Mouse (Mus musculus): ENCODE measurements around the gene Eri3. TPM values are rescaled to one million over a fixed set of nuclear protein-coding genes. Genes with fewer than 3 reads are reported as not detected.

Eri3 gene
- polyA plus RNA-seq, 1 experiment from 2014 or later = 146 TPM

GRCm38 (mm10) chr4:117622270-117622669 is 72.1 kb downstream of the Eri3 start:
- WGBS = 90% methylated on average over 5 of the region's 5 CpGs
- Histone ChIP-seq H3K9me3 (ENCODE audit: control insufficient read depth, low read length) (no peaks in the 10 kb centered on the region), H3K9ac (ENCODE audit: low read length) (no peak overlapping the region), H3K27ac (ENCODE audit: low read depth, low read length) (no peak overlapping the region), H3K4me3 (ENCODE audit: low read depth, low read length) (no peak overlapping the region), H3K4me2 (ENCODE audit: low read depth, low read length, severe bottlenecking) (no peak overlapping the region), H3K4me1 (replicated peaks; ENCODE audit: control insufficient read depth, insufficient read depth, low read length) (no peaks in the 10 kb centered on the region), H3K36me3 (ENCODE audit: control insufficient read depth, insufficient read depth, low read length) (no peaks in the 10 kb centered on the region), H3K27me3 (ENCODE audit: control insufficient read depth, insufficient read depth, low read length) (no peaks in the 10 kb centered on the region)
- DNase-seq (ENCODE audit: low spot score) = no peak
- ATAC-seq (replicated peaks; ENCODE audit: low FRiP score) = no peak

GRCm38 (mm10) chr4:117623025-117623424 is 72.9 kb downstream of the Eri3 start:
- ATAC-seq (replicated peaks; ENCODE audit: low FRiP score) (no peak), DNase-seq (ENCODE audit: low spot score) (no peak)
- Histone ChIP-seq H3K4me2 (ENCODE audit: low read depth, low read length, severe bottlenecking) (no peak overlapping the region), H3K36me3 (ENCODE audit: control insufficient read depth, insufficient read depth, low read length) (no peaks in the 10 kb centered on the region), H3K4me1 (replicated peaks; ENCODE audit: control insufficient read depth, insufficient read depth, low read length) (no peaks in the 10 kb centered on the region), H3K27ac (ENCODE audit: low read depth, low read length) (no peak overlapping the region), H3K4me3 (ENCODE audit: low read depth, low read length) (no peak overlapping the region), H3K9ac (ENCODE audit: low read length) (no peak overlapping the region), H3K27me3 (ENCODE audit: control insufficient read depth, insufficient read depth, low read length) (no peaks in the 10 kb centered on the region), H3K9me3 (ENCODE audit: control insufficient read depth, low read length) (no peaks in the 10 kb centered on the region)
- WGBS = 83% methylated on average over 2 of the region's 2 CpGs

- H3K36me3 ChIP-seq (ENCODE audit: control insufficient read depth, insufficient read depth, low read length) = no peaks in the 10 kb centered on the region
- no peak for DNase-seq (ENCODE audit: low spot score)
These were observed 74.5 kb downstream of the Eri3 start for GRCm38 (mm10) chr4:117624660-117625059.

GRCm38 (mm10) chr4:117628464-117628863 is 78.3 kb downstream of the Eri3 start:
- no peaks in the 10 kb centered on the region for H3K36me3 ChIP-seq (ENCODE audit: control insufficient read depth, insufficient read depth, low read length)
- no peaks in the 10 kb centered on the region for H3K27me3 ChIP-seq (ENCODE audit: control insufficient read depth, insufficient read depth, low read length)
- peaks cover 6% of the 10 kb centered on the region; the same call in 1 of the 2 replicates for H3K4me1 ChIP-seq (replicated peaks; ENCODE audit: control insufficient read depth, insufficient read depth, low read length)
- H3K27ac ChIP-seq (ENCODE audit: low read depth, low read length) = no peak overlapping the region
- 64% methylated on average over 1 of the region's 1 CpGs for WGBS
- no peaks in the 10 kb centered on the region for H3K9me3 ChIP-seq (ENCODE audit: control insufficient read depth, low read length)
- DNase-seq (ENCODE audit: low spot score) (no peak), ATAC-seq (replicated peaks; ENCODE audit: low FRiP score) (no peak)
- no peak overlapping the region for H3K9ac ChIP-seq (ENCODE audit: low read length)
- no peak overlapping the region for H3K4me3 ChIP-seq (ENCODE audit: low read depth, low read length)
- H3K4me2 ChIP-seq (ENCODE audit: low read depth, low read length, severe bottlenecking) = no peak overlapping the region

More at GRCm38 (mm10) chr4:117624660-117625059, 74.5 kb downstream of the Eri3 start:
- Histone ChIP-seq H3K27ac (ENCODE audit: low read depth, low read length) (no peak overlapping the region), H3K4me3 (ENCODE audit: low read depth, low read length) (no peak overlapping the region), H3K4me2 (ENCODE audit: low read depth, low read length, severe bottlenecking) (no peak overlapping the region), H3K27me3 (ENCODE audit: control insufficient read depth, insufficient read depth, low read length) (no peaks in the 10 kb centered on the region), H3K9me3 (ENCODE audit: control insufficient read depth, low read length) (no peaks in the 10 kb centered on the region), H3K4me1 (replicated peaks; ENCODE audit: control insufficient read depth, insufficient read depth, low read length) (no peaks in the 10 kb centered on the region), H3K9ac (ENCODE audit: low read length) (no peak overlapping the region)
- ATAC-seq (replicated peaks; ENCODE audit: low FRiP score) = no peak
- WGBS = 92% methylated on average over 5 of the region's 5 CpGs

- H3K27ac ChIP-seq (ENCODE audit: low read depth, low read length) = no peak overlapping the region
- H3K4me3 ChIP-seq (ENCODE audit: low read depth, low read length) = no peak overlapping the region
- no peaks in the 10 kb centered on the region for H3K9me3 ChIP-seq (ENCODE audit: control insufficient read depth, low read length)
- H3K4me1 ChIP-seq (replicated peaks; ENCODE audit: control insufficient read depth, insufficient read depth, low read length) = peaks cover 6% of the 10 kb centered on the region; the same call in 1 of the 2 replicates
- DNase-seq (ENCODE audit: low spot score) = no peak
- H3K36me3 ChIP-seq (ENCODE audit: control insufficient read depth, insufficient read depth, low read length) = no peaks in the 10 kb centered on the region
- no peak overlapping the region for H3K9ac ChIP-seq (ENCODE audit: low read length)
- 80% methylated on average over 6 of the region's 6 CpGs for WGBS
- no peak overlapping the region for H3K4me2 ChIP-seq (ENCODE audit: low read depth, low read length, severe bottlenecking)
- no peak for ATAC-seq (replicated peaks; ENCODE audit: low FRiP score)
- no peaks in the 10 kb centered on the region for H3K27me3 ChIP-seq (ENCODE audit: control insufficient read depth, insufficient read depth, low read length)
These were observed 80.0 kb downstream of the Eri3 start for GRCm38 (mm10) chr4:117630053-117630670.

- no peak overlapping the region for H3K9ac ChIP-seq (ENCODE audit: low read length)
- no peaks in the 10 kb centered on the region for H3K36me3 ChIP-seq (ENCODE audit: control insufficient read depth, insufficient read depth, low read length)
- ATAC-seq (replicated peaks; ENCODE audit: low FRiP score) = no peak
- no peaks in the 10 kb centered on the region for H3K9me3 ChIP-seq (ENCODE audit: control insufficient read depth, low read length)
- 78% methylated on average over 5 of the region's 5 CpGs for WGBS
- no peak overlapping the region for H3K27ac ChIP-seq (ENCODE audit: low read depth, low read length)
- no peak overlapping the region for H3K4me2 ChIP-seq (ENCODE audit: low read depth, low read length, severe bottlenecking)
- DNase-seq (ENCODE audit: low spot score) = no peak
- H3K4me1 ChIP-seq (replicated peaks; ENCODE audit: control insufficient read depth, insufficient read depth, low read length) = peaks cover 15% of the 10 kb centered on the region; the same call in 1 of the 2 replicates
- H3K4me3 ChIP-seq (ENCODE audit: low read depth, low read length) = no peak overlapping the region
- no peaks in the 10 kb centered on the region for H3K27me3 ChIP-seq (ENCODE audit: control insufficient read depth, insufficient read depth, low read length)
These were observed 83.4 kb downstream of the Eri3 start for GRCm38 (mm10) chr4:117633527-117633926.

- Histone ChIP-seq H3K36me3 (ENCODE audit: control insufficient read depth, insufficient read depth, low read length) (no peaks in the 10 kb centered on the region), H3K4me1 (replicated peaks; ENCODE audit: control insufficient read depth, insufficient read depth, low read length) (peaks cover 15% of the 10 kb centered on the region; the same call in 1 of the 2 replicates), H3K4me2 (ENCODE audit: low read depth, low read length, severe bottlenecking) (no peak overlapping the region), H3K27me3 (ENCODE audit: control insufficient read depth, insufficient read depth, low read length) (no peaks in the 10 kb centered on the region), H3K27ac (ENCODE audit: low read depth, low read length) (no peak overlapping the region), H3K9ac (ENCODE audit: low read length) (no peak overlapping the region), H3K9me3 (ENCODE audit: control insufficient read depth, low read length) (no peaks in the 10 kb centered on the region), H3K4me3 (ENCODE audit: low read depth, low read length) (no peak overlapping the region)
- ATAC-seq (replicated peaks; ENCODE audit: low FRiP score) (no peak), DNase-seq (ENCODE audit: low spot score) (peak; percentile 4)
- WGBS = 92% methylated on average over 7 of the region's 7 CpGs
These were observed 84.5 kb downstream of the Eri3 start for GRCm38 (mm10) chr4:117634642-117635041.

GRCm38 (mm10) chr4:117636152-117636551 is 86.0 kb downstream of the Eri3 start:
- Histone ChIP-seq H3K9me3 (ENCODE audit: control insufficient read depth, low read length) (no peaks in the 10 kb centered on the region), H3K4me1 (replicated peaks; ENCODE audit: control insufficient read depth, insufficient read depth, low read length) (peaks cover 9% of the 10 kb centered on the region; the same call in 1 of the 2 replicates), H3K27ac (ENCODE audit: low read depth, low read length) (0 out of 2 replicates have a peak overlapping the region, but pooled peaks have one; percentile 8), H3K4me3 (ENCODE audit: low read depth, low read length) (no peak overlapping the region), H3K4me2 (ENCODE audit: low read depth, low read length, severe bottlenecking) (no peak overlapping the region), H3K9ac (ENCODE audit: low read length) (no peak overlapping the region), H3K36me3 (ENCODE audit: control insufficient read depth, insufficient read depth, low read length) (no peaks in the 10 kb centered on the region), H3K27me3 (ENCODE audit: control insufficient read depth, insufficient read depth, low read length) (no peaks in the 10 kb centered on the region)
- WGBS = 72% methylated on average over 4 of the region's 4 CpGs
- no peak; the same call in 1 of the 2 replicates for ATAC-seq (replicated peaks; ENCODE audit: low FRiP score)
- DNase-seq (ENCODE audit: low spot score) = no peak

Data from forebrain, embryonic 11.5 days (tissue).